Mouse (Mus musculus): Measurements from ENCODE around the gene Polr2l.

DNA sequence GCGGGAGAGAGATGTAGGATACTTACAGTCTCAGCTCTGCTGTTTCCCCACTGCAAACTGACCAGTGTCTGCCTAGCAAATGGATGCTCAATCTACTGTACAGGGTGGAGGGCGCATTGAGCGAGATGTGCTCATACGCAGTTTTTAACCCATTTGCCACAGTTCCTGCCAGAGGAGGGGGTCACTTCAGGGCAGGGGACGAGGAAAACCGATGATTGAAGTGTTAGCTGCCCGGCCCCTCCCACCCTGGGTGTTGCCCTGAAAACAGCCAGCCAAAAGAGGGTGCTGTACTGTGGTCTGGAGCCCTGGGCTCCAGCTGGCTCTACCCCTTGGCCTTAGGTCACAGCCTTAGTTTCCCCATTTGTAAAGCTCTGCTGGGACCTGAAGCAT, 2.0 kb upstream of the Polr2l start:
- TF ChIP-seq CTCF (conservative IDR thresholded peaks at IDR 0.05; ENCODE audit: insufficient read depth, insufficient read length, low read depth, low read length) = no peak
- no peak for TF ChIP-seq POLR2A (IDR thresholded peaks at IDR 0.05; ENCODE audit: low read depth, low read length)

All from kidney, adult 2 months (tissue).